Mouse (Mus musculus) testis, adult 2 months (tissue): ENCODE results near the gene Crb1.

Source experiments
- CTCF ChIP-seq: fragments of 200-500 bp; IDR thresholded peaks from 2 replicates; pipeline ENCODE4 v1.5.1; 2012; ENCODE audit warnings: low read depth, mild to moderate bottlenecking, inconsistent platforms, low read length, moderate library complexity; ENCODE audit not compliant: control insufficient read depth, insufficient read depth, insufficient replicate concordance
- POLR2A ChIP-seq: fragments of 200-500 bp; IDR thresholded peaks from 2 replicates; pipeline ENCODE4 v1.6.1; 2012; ENCODE audit warnings: low read depth, mild to moderate bottlenecking, inconsistent platforms, low read length, moderate library complexity; ENCODE audit not compliant: control insufficient read depth

DNA sequence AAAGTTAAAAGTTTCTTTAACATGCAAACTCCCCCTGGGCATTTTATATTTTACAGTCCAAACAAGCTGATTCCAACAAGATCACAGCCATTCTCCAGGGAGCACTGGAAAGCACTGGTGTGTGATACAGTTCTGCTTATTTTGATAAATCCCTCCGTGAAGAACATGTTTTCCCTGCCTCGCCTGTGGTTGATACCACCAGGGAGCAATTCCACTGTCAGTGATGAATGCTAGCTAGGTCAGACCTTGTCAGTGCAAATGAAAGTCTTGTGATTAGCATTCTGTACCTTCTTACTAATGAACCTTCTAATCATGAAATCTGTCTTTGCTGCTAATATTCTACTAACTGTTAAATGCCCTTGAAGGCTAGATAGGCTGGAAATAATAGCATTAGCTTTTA is 14.8 kb upstream of the Crb1 start:
- TF ChIP-seq POLR2A, result no peak
- TF ChIP-seq CTCF, result no peak
